Mouse (Mus musculus) stomach, embryonic 14.5 days (tissue): ENCODE measurements at regions not wholly inside any gene's neighbourhood (a gene's known extent, or its start where the extent isn't known, plus 50 kb on each side); places are given as distances from the start of the nearest gene placed in this dataset.

ENCODE experiments used
- ATAC-seq: fragments of 200-750 bp; cut with Nextera tagmentation; 2 replicates; pipeline ENCODE4 v1.8.0; 2017; ENCODE audit warnings: low read depth, moderate TSS enrichment; ENCODE audit not compliant: insufficient number of reproducible peaks, insufficient read depth, low FRiP score
- H3K27ac ChIP-seq: fragments of 300-500 bp; sonication (generic); 2 replicates; pipeline ENCODE4 v1.5.1; 2014; ENCODE audit warnings: mild to moderate bottlenecking, low read length, moderate library complexity, mixed read lengths
- H3K27me3 ChIP-seq: fragments of 300-500 bp; sonication (generic); 2 replicates; pipeline ENCODE4 v1.6.1; 2014; ENCODE audit warnings: low read length, control low read depth, mixed read lengths; ENCODE audit not compliant: control insufficient read depth, insufficient read depth
- H3K36me3 ChIP-seq: fragments of 300-500 bp; sonication (generic); 2 replicates; pipeline ENCODE4 v1.6.1; 2014; ENCODE audit warnings: mild to moderate bottlenecking, control low read depth, low read length, moderate library complexity, mixed read lengths; ENCODE audit not compliant: control insufficient read depth, insufficient read depth
- H3K4me1 ChIP-seq: fragments of 300-500 bp; sonication (generic); 2 replicates; pipeline ENCODE4 v1.6.1; 2014; ENCODE audit warnings: low read length, control low read depth, mixed read lengths; ENCODE audit not compliant: control insufficient read depth, insufficient read depth
- H3K4me2 ChIP-seq: fragments of 300-500 bp; sonication (generic); replicated peaks from 2 replicates; pipeline ENCODE4 v1.6.1; 2014; ENCODE audit warnings: low read depth, low read length, control low read depth
- H3K4me3 ChIP-seq: fragments of 300-500 bp; sonication (generic); 2 replicates; pipeline ENCODE4 v1.5.1; 2014; ENCODE audit warnings: low read depth, low read length, control low read depth
- H3K9ac ChIP-seq: fragments of 300-500 bp; sonication (generic); replicated peaks from 2 replicates; pipeline ENCODE4 v1.6.1; 2014; ENCODE audit warnings: low read depth, mild to moderate bottlenecking, control low read depth, low read length, moderate library complexity, mixed read lengths
- H3K9me3 ChIP-seq: fragments of 300-500 bp; sonication (generic); 2 replicates; pipeline ENCODE4 v1.6.1; 2016; ENCODE audit warnings: low read depth, low read length, control low read depth; ENCODE audit not compliant: control insufficient read depth
- WGBS: fragments of 180-500 bp; shearing (Covaris S2); extraction: QIAGEN DNeasy Blood & Tissue Kit; methylation state at CpG from one replicate; pipeline ENCODE4 v1.1.7; 2014; 5-methylcytosine and 5-hydroxymethylcytosine counted together

DNA sequence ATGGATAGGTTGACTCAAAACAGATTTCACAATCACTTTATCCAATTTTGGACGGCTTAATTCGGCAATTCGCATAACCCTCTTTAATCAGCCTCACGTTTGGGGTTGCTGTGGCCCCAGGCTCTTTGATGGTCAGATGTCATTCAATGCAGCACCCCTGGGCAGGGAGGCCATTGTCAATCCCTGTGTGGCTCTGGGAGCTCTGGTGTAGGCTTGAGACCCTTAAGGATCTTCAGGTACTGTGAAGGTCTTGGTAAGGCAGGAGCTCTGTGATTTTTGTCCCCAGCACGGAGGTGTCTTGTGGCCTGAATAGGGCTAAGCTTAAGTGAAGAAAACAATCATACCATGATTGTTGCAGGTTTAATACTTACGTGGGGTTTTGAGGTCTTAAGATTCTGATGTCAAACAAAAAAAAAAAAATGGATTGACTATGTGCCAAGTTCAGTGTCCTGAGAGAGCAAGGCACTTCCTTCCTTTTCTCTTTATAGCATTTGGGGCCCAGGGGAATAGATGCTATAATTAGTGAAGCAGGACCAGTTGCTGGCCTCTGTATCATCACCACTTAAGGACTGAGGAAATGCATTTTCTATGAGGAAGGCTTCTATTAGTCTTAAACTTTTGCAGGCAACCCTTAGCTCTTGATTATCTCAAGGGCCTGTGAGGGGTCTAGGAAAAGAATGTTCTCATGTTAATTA is 98.9 kb downstream of the Ttc32 start:
- no peaks in the 10 kb centered on the region for H3K36me3 ChIP-seq
- no peak overlapping the region for H3K4me2 ChIP-seq
- 73% methylated on average over 6 of the region's 6 CpGs for WGBS
- no peaks in the 10 kb centered on the region for H3K9me3 ChIP-seq
- no peak overlapping the region for H3K9ac ChIP-seq
- no peaks in the 10 kb centered on the region for H3K4me1 ChIP-seq
- ATAC-seq = no peak
- H3K27me3 ChIP-seq = no peaks in the 10 kb centered on the region
- H3K27ac ChIP-seq = no peak overlapping the region
- no peak overlapping the region for H3K4me3 ChIP-seq

DNA sequence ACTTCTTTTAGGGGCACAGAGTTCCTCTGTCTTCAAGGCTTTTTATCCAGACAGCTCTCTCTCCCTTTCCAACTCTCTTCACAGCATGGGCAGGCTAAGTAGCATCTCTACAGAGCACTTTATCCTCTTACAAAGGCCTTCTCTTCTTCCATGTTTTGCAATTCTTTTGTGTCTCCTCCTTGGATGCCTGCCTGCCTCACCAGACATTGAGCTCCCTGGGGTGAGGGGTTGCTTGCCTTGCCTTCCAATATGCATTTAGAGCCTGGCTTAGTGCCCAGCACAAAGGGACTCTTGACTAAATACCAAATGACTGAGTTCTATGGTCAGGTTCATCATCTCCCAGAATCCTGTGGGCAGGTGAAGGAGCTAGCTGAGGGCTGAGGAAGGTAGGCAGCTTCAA is 102.8 kb downstream of the Ttc32 start:
- Histone ChIP-seq H3K27ac (no peak overlapping the region), H3K4me1 (no peaks in the 10 kb centered on the region), H3K36me3 (no peaks in the 10 kb centered on the region), H3K4me2 (no peak overlapping the region), H3K9ac (no peak overlapping the region), H3K4me3 (no peak overlapping the region), H3K9me3 (no peaks in the 10 kb centered on the region), H3K27me3 (no peaks in the 10 kb centered on the region)
- no peak for ATAC-seq

DNA sequence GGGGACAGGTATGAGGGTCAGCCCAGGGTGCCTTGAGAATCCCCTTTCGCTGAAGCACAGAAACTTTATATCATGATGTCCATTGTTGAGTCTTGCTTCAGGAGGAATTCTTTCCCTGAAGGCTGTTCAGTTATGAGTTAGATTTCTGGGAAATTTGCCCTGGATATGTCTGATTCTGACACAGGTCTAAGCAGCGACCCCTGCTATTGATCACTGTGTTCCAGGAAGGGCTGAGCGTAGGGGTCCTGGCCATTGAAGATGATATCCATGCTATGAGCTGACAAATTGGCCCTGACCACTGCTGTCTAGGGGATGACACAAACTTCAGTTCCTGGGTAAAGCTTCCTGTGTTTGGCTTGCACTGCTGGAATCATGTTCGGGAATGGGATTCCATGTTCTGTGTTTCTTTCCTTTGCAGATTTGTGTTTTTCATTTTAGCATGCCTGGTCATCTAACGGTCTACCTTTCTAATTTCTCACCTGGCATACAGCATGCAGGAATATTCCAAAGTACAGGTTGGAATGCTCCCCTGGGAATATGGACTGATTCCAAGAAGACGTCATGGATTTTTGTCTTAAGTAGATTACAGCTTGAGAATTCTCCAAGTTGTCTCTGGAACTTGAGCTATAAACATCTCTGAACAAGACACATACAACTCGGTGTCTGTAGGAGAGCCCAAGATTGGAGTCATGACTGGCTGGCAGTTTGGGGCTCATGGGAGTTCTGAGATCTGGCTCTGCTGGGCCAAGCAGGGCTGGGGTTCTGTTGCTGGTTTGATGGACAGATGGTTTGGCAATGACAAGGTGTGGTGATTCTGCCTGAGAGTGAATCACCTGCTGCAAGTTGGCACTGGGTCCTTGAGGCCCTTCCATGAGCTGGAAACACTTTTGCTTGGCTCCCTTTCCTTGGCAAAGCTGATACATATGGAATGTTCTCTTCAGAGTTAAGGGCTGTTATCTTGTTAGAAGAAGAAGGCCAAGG is 104.4 kb downstream of the Ttc32 start:
- Histone ChIP-seq H3K9me3 (no peaks in the 10 kb centered on the region), H3K27ac (no peak overlapping the region), H3K27me3 (no peaks in the 10 kb centered on the region), H3K9ac (no peak overlapping the region), H3K4me3 (no peak overlapping the region), H3K36me3 (no peaks in the 10 kb centered on the region), H3K4me1 (no peaks in the 10 kb centered on the region), H3K4me2 (no peak overlapping the region)
- 77% methylated on average over 7 of the region's 7 CpGs for WGBS
- no peak for ATAC-seq

DNA sequence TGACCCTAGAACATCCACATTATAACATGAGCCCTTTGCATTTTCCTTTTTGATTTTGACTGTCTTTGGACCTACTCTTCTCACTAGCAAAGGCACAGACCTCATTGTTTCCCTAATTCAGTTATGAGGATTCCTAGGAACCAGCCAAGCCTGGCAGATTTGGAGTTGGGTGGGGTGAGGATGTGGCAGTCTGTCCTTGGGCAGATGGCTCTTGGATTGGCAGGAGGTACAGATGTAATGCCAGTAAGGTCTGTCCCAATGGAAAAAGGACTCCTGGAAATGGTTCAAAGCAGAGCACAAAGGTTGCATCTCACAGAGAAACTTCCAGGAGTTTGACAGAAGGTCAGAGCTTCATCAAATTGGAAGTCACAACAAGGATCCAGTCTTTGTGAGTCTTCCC is 121.2 kb downstream of the Ttc32 start:
- Histone ChIP-seq H3K27ac (no peak overlapping the region), H3K4me1 (no peaks in the 10 kb centered on the region), H3K4me3 (no peak overlapping the region), H3K4me2 (no peak overlapping the region), H3K27me3 (no peaks in the 10 kb centered on the region), H3K9me3 (no peaks in the 10 kb centered on the region), H3K36me3 (no peaks in the 10 kb centered on the region), H3K9ac (no peak overlapping the region)
- ATAC-seq = no peak

DNA sequence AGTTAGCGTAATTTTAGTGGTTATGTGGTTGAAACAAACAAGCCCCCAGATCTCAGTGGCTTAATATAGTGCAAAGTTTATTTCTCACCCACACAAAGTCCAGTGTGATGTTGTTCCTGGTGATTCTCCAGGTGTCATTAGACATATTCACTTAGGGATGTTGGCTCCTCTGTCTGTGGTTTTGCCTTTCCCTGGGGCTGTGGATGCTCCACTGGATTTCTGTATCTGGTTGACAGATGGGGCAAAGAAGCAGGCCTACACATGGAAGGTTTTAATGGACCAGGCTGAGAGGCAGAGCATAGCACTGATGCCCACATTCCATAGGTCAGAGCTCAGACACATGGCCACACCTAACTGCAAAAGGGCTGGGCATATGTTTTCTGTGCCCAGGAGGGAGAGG is 121.6 kb downstream of the Ttc32 start:
- no peaks in the 10 kb centered on the region for H3K9me3 ChIP-seq
- no peak for ATAC-seq
- WGBS = 90% methylated on average over 1 of the region's 1 CpGs
- no peak overlapping the region for H3K4me3 ChIP-seq
- H3K36me3 ChIP-seq = no peaks in the 10 kb centered on the region
- no peak overlapping the region for H3K27ac ChIP-seq
- no peaks in the 10 kb centered on the region for H3K4me1 ChIP-seq
- no peak overlapping the region for H3K9ac ChIP-seq
- H3K4me2 ChIP-seq = no peak overlapping the region
- H3K27me3 ChIP-seq = no peaks in the 10 kb centered on the region

DNA sequence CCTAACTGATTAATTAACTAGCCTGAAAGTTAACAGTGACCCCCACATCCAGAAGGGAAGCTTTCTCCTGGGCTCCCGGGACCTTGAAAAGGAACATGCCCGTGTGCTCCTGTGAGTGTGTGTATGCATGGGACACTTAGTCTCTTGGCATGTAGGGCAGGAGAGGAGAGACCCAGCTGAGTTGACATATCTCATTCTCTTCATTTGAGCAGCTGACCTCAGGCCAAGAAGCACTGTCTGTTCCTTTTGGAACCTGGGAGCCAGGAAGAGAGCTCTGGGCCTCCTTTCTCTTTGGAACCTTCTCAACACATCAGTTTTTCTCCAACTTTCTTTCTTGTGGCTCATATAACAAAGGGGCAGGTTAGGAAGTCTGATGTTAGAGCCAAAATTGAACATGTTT is 124.7 kb downstream of the Ttc32 start:
- ATAC-seq = no peak
- H3K36me3 ChIP-seq = no peaks in the 10 kb centered on the region
- 87% methylated on average over 2 of the region's 2 CpGs for WGBS
- no peak overlapping the region for H3K27ac ChIP-seq
- no peaks in the 10 kb centered on the region for H3K4me1 ChIP-seq
- no peak overlapping the region for H3K4me2 ChIP-seq
- no peaks in the 10 kb centered on the region for H3K27me3 ChIP-seq
- H3K9ac ChIP-seq = no peak overlapping the region
- H3K9me3 ChIP-seq = no peaks in the 10 kb centered on the region
- H3K4me3 ChIP-seq = no peak overlapping the region

DNA sequence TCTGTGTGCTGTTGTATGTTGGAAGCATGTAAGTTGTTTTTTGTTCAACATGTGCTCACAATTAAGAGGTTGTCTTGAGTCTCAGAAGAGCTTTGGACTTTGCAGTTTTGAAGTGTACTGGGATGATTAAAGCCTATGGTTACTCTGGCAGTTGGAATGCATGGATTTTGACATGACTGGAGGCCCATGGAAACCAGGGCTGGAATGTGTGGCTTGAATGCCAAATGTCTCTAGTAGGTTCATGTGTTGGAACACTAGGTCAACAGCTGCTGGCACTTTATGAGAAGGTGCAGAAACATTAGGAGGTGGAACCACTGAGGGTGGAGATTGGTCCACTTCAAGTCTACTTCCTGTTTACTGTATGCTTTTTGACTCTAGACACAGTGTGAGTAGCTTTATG is 127.0 kb downstream of the Ttc32 start:
- H3K27ac ChIP-seq = no peak overlapping the region
- H3K27me3 ChIP-seq = no peaks in the 10 kb centered on the region
- H3K36me3 ChIP-seq = no peaks in the 10 kb centered on the region
- H3K4me3 ChIP-seq = no peak overlapping the region
- H3K4me1 ChIP-seq = no peaks in the 10 kb centered on the region
- no peak overlapping the region for H3K4me2 ChIP-seq
- no peak overlapping the region for H3K9ac ChIP-seq
- no peaks in the 10 kb centered on the region for H3K9me3 ChIP-seq
- no peak for ATAC-seq

DNA sequence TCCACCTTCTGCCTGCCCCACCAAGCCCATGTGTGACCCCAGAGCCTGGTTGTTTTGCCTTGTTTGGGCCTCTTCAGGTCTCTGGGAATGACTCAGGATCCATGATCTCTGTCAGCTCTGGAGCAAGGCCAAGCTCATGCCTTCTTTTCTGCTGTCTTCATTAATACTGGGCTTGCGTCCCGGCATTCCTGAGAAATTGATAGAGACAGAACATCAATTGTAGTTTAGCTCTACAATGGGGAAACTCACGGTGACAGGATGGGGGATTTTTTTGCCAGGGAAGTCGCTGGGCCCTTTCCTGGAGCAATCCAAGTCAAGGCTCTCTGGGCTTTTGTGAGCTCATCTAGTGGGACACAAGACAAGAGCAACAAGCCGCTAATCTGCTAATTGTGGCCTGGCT is 129.0 kb downstream of the Ttc32 start:
- 62% methylated on average over 5 of the region's 5 CpGs for WGBS
- H3K9ac ChIP-seq = no peak overlapping the region
- ATAC-seq = no peak
- no peaks in the 10 kb centered on the region for H3K9me3 ChIP-seq
- H3K4me3 ChIP-seq = no peak overlapping the region
- no peaks in the 10 kb centered on the region for H3K4me1 ChIP-seq
- H3K27me3 ChIP-seq = no peaks in the 10 kb centered on the region
- no peak overlapping the region for H3K4me2 ChIP-seq
- no peak overlapping the region for H3K27ac ChIP-seq
- H3K36me3 ChIP-seq = no peaks in the 10 kb centered on the region
